Mouse (Mus musculus) ES-E14 (cell line): ENCODE measurements at regions not wholly inside any gene's neighbourhood (a gene's known extent, or its start where the extent isn't known, plus 50 kb on each side); places are given as distances from the start of the nearest gene placed in this dataset.

ENCODE experiments used
- DNase-seq: peaks from one replicate; pipeline ENCODE4 v3.0.0-alpha.2; 2013; ENCODE audit warnings: low read depth, low spot score
- H3K27ac ChIP-seq: 2 replicates; pipeline ENCODE4 v1.5.1; 2012; ENCODE audit warnings: low read depth, mild to moderate bottlenecking, low read length, moderate library complexity, mixed read lengths; ENCODE audit not compliant: poor library complexity, insufficient read depth, severe bottlenecking
- H3K36me3 ChIP-seq: 2 replicates; pipeline ENCODE4 v1.6.1; 2012; ENCODE audit warnings: mild to moderate bottlenecking, low read length, moderate library complexity, mixed read lengths; ENCODE audit not compliant: control insufficient read depth, poor library complexity, insufficient read depth, severe bottlenecking
- H3K4me1 ChIP-seq, 2 experiments: fragments of 150-350 bp in 1 of 2; sonication (generic) in 1 of 2; 2 replicates each; pipeline ENCODE4 v1.6.1; 2012; ENCODE audit warnings: low read length in 2 of 2, mild to moderate bottlenecking in 1 of 2, mixed read lengths in 1 of 2; ENCODE audit not compliant: control insufficient read depth in 2 of 2, insufficient read depth in 2 of 2, poor library complexity in 1 of 2
- H3K4me3 ChIP-seq, 2 experiments: fragments of 150-350 bp in 1 of 2; sonication (generic) in 1 of 2; 2 replicates each; pipeline ENCODE4 v1.5.1; 2012; ENCODE audit warnings: low read length in 2 of 2, low read depth in 1 of 2, mild to moderate bottlenecking in 1 of 2, mixed read lengths in 1 of 2; ENCODE audit not compliant: insufficient read depth in 1 of 2, poor library complexity in 1 of 2, severe bottlenecking in 1 of 2
- H3K9ac ChIP-seq: 2 replicates; pipeline ENCODE4 v1.6.1; 2012; ENCODE audit warnings: low read depth, mild to moderate bottlenecking, low read length, mixed read lengths; ENCODE audit not compliant: poor library complexity, insufficient read depth, severe bottlenecking
- H3K9me3 ChIP-seq: fragments of 150-350 bp; sonication (generic); 2 replicates; pipeline ENCODE4 v1.6.1; 2012; ENCODE audit warnings: low read depth, mild to moderate bottlenecking, low read length; ENCODE audit not compliant: control insufficient read depth, insufficient read depth
- CHD2 ChIP-seq: IDR thresholded peaks from 2 replicates; pipeline ENCODE4 v1.6.1; 2014; ENCODE audit warnings: mild to moderate bottlenecking, low read depth, low read length, inconsistent platforms
- HCFC1 ChIP-seq: IDR thresholded peaks from 2 replicates; pipeline ENCODE4 v1.6.1; 2012; ENCODE audit warnings: low read length, inconsistent platforms, borderline replicate concordance; ENCODE audit not compliant: insufficient read depth
- MAFK ChIP-seq: IDR thresholded peaks from 2 replicates; pipeline ENCODE4 v1.6.1; 2014; ENCODE audit warnings: mild to moderate bottlenecking, low read depth, low read length, inconsistent platforms; ENCODE audit not compliant: insufficient read depth
- ZC3H11A ChIP-seq: IDR thresholded peaks from 2 replicates; pipeline ENCODE4 v1.6.1; 2012; ENCODE audit warnings: low read depth, mild to moderate bottlenecking, inconsistent platforms, low read length, borderline replicate concordance
- ZNF384 ChIP-seq: IDR thresholded peaks from 2 replicates; pipeline ENCODE4 v1.6.1; 2012; ENCODE audit warnings: low read depth, low read length, inconsistent platforms
- in situ Hi-C, 2 experiments: fragments of 600-800 bp; cut with MboI; formaldehyde crosslinking; loops; one replicate each; pipeline ENCODE4 v1.15.1; 2025; ENCODE audit warnings: low sequenced_read_pairs in 2 of 2, inconsistent platforms in 1 of 2; ENCODE audit not compliant: unreplicated experiment in 2 of 2

- DNase-seq: no peak
- Histone ChIP-seq H3K4me3 (no peak overlapping the region), H3K4me1 (peaks cover 0 to 2% of the 10 kb centered on the region in 2 experiments; a peak in 1 of 4 replicates), H3K9me3 (no peaks in the 10 kb centered on the region), H3K9ac (no peak overlapping the region), H3K27ac (no peak overlapping the region), H3K36me3 (no peaks in the 10 kb centered on the region)
- in situ Hi-C loops: no loop called here
- TF ChIP-seq CHD2 (no peak), MAFK (no peak), HCFC1 (no peak), ZNF384 (no peak), ZC3H11A (no peak)
Observed at GRCm38 (mm10) chr13:102598181-102598580, 95.2 kb upstream of the Cd180 start.

DNA sequence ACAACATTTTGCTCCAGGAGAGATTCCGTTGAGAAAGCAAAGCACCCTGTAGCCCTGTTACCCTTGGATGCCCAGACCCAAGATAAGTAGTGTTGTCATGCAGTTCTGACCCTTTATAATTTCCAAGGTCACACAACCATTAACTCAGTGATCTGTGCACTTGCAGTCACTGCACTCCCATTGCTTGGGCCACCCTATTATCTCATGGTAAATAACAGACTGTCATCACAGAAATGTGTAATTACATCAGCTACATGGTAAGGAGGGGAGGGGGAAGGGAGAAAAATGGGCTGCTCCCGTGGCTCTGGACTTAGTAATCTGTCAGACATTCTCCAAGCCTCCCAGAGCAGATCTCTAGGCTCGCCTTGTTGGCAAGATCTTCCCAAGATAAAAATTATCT lies 93.8 kb upstream of the Cd180 start:
- in situ Hi-C loops: no loop called here
- peaks cover 0 to 2% of the 10 kb centered on the region in 2 experiments; a peak in 1 of 4 replicates for H3K4me1 ChIP-seq
- no peaks in the 10 kb centered on the region for H3K36me3 ChIP-seq
- TF ChIP-seq CHD2: no peak
- no peak for TF ChIP-seq HCFC1
- no peak for TF ChIP-seq ZNF384
- TF ChIP-seq MAFK: no peak
- H3K9me3 ChIP-seq: no peaks in the 10 kb centered on the region
- H3K27ac ChIP-seq: no peak overlapping the region
- no peak overlapping the region for H3K9ac ChIP-seq
- H3K4me3 ChIP-seq: no peak overlapping the region
- DNase-seq: no peak

GRCm38 (mm10) chr13:102600026-102600425 lies 93.3 kb upstream of the Cd180 start:
- Histone ChIP-seq H3K36me3 (no peaks in the 10 kb centered on the region), H3K27ac (no peak overlapping the region), H3K9me3 (no peaks in the 10 kb centered on the region), H3K9ac (no peak overlapping the region), H3K4me3 (no peak overlapping the region), H3K4me1 (peaks cover 0 to 2% of the 10 kb centered on the region in 2 experiments; a peak in 1 of 4 replicates)
- peak; percentile 24 for DNase-seq
- TF ChIP-seq ZNF384 (no peak), ZC3H11A (no peak), HCFC1 (no peak), CHD2 (no peak), MAFK (no peak)
- in situ Hi-C loops: no loop called here

DNA sequence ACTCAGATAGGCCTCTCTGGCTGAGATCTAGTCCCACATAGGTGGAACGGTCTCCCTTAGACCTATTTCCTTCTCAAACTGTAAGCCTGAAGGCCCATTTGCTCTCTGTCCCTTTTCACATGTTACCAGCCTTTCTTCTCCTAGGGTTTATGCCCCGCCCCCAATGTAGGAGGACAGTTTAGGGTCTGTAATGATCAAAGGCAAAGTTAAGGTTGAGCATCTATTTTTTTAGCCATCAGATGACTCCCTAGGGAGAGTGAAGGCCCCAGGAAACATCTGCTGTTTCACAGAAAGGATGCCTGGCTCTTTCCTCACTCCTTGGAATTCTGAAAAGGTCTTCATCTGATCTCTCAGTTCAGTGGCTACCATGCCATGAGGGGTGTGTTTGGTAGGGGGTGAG lies 68.9 kb upstream of the Cd180 start:
- no peaks in the 10 kb centered on the region for H3K4me1 ChIP-seq
- H3K36me3 ChIP-seq: no peaks in the 10 kb centered on the region
- no peak for DNase-seq
- no peak overlapping the region for H3K27ac ChIP-seq
- H3K9me3 ChIP-seq: no peaks in the 10 kb centered on the region
- no peak overlapping the region for H3K9ac ChIP-seq
- no peak for TF ChIP-seq ZNF384
- TF ChIP-seq ZC3H11A: no peak
- TF ChIP-seq CHD2: no peak
- TF ChIP-seq MAFK: no peak
- no peak for TF ChIP-seq HCFC1
- in situ Hi-C loops: no loop called here
- no peak overlapping the region for H3K4me3 ChIP-seq

- no peak for TF ChIP-seq ZC3H11A
- TF ChIP-seq HCFC1: no peak
- TF ChIP-seq ZNF384: no peak
- no peak for TF ChIP-seq CHD2
- no peak for TF ChIP-seq MAFK
- in situ Hi-C loops: no loop called here
- H3K4me3 ChIP-seq: no peak overlapping the region
- H3K4me1 ChIP-seq: no peaks in the 10 kb centered on the region
- no peak overlapping the region for H3K27ac ChIP-seq
- DNase-seq: no peak
- no peaks in the 10 kb centered on the region for H3K36me3 ChIP-seq
- H3K9me3 ChIP-seq: no peaks in the 10 kb centered on the region
- no peak overlapping the region for H3K9ac ChIP-seq
Observed at GRCm38 (mm10) chr13:102625171-102625835, 68.1 kb upstream of the Cd180 start.
